Mouse (Mus musculus): ENCODE measurements around the gene Tcstv3. TPM values are rescaled to one million over a fixed set of nuclear protein-coding genes. Genes with fewer than 3 reads are reported as not detected.
A peak's percentile ranks its signal among the peaks of the same experiment; 100 is the strongest.
"Not testable (repeated sequence)": the region's sequence is repeated elsewhere in the genome, so short reads cannot be mapped to it uniquely, and the experiment has no call there.

The Tcstv3 gene
- polyA plus RNA-seq (2021) = not detected

DNA sequence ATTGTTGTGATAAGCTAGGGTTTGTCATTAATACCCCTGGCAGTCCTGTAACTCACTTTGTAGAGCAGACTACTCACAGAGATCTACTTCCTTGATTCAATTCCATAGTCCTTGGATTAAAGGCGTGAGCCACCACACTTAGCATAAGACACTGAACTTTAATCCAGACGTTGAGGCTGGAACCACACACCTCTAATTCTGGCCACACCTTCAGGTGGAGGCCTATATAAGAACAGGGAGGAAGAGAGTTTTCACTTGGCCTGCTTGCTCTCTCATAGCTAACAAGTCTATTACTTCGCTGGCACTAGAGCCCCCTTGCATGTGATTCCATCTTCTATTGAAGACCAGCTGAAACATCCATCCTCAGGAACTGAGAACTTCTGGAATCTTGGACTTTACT, at the start of gene Tcstv3:
TSS of gene Tcstv3 (plus strand) at position 301 of the 400 bp plus-strand sequence.
- H3K27me3 ChIP-seq; in situ Hi-C loops (cut with MboI; ENCODE audit: low pct_unique_long_range_greater_than_20kb); ATAC-seq; POLR2A ChIA-PET; DNase-seq (ENCODE audit: low read depth, low spot score); CTCF ChIA-PET: not testable (repeated sequence)

DNA sequence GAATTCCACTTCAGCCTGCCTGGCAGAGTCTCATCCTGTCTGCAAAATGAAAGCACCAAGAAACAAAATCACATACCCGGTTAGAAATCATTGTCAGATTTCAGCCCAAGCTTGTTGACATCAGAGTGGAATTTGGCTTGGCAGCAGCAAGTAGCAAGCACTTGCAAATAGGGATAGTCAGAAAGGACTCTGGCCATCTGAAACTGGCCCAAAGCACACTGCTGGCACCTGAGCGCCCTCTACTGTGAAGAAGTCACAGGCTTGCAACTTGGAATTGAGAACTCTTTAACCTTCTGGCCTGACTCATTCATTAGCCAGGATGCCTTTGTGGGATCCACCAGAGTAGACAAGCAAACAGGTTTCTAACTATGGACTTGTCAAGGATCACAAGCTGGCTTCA, 38.8 kb upstream of the Tcstv3 start:
- in situ Hi-C loops (cut with MboI; ENCODE audit: low pct_unique_long_range_greater_than_20kb); DNase-seq (ENCODE audit: low read depth, low spot score); CTCF ChIA-PET; H3K27me3 ChIP-seq; POLR2A ChIA-PET: not testable (repeated sequence)
- ATAC-seq = peak; percentile 44

DNA sequence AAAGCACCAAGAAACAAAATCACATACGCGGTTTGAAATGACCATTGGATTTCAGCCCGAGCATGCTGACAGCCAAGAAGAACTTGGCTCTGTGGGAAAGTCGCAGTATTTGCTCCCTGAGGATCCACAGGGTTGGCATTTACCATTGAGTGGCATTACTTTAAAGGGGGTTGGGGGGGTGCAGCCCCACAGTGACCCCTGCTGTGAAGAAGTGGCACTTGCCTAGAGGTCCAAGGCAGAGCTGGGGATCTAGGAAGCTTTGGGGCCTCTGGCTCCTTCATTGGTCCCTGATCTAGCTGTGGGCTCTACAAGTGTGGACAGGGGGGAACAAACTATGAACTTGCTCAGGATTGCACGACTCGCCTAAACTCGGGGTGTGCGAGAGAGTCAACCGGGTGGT, 37.9 kb upstream of the Tcstv3 start:
- no peak for DNase-seq (ENCODE audit: low read depth, low spot score)
- in situ Hi-C loops (cut with MboI; ENCODE audit: low pct_unique_long_range_greater_than_20kb) = no loop called here
- no peak for ATAC-seq
- ChIA-PET CTCF (no interaction called here), POLR2A (no interaction called here)
- TF ChIP-seq CTCF (IDR thresholded peaks at IDR 0.05) = no peak
- H3K27me3 ChIP-seq = no peaks in the 10 kb centered on the region

DNA sequence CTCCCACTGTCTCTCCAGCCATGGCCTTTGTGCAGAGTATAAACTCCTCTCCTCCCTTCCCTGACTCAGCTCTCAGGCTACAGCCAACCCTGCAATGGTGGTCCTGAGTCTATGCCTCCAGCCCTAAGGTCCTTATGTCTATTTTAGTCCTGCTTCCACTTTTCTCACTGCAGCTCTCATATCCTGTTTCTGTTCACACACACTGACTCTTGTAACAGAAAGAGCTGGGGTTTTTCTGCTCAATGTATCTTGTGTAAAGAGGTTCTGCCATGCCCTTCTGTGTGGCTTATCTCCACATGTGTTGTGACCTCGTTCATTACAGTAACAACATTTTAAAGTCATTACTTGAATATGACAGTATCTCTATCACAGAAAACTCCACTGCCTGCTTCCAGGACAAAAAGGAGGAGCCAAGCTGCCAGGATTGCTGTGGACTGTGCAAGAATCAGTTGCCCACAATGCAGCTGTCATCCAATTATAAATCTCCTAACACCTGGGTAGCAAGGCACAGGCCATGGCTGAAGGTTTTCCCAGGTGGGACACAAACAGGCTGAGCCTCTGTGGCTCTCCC, 17.3 kb upstream of the Tcstv3 start:
- TF ChIP-seq CTCF (IDR thresholded peaks at IDR 0.05) = no peak
- ChIA-PET POLR2A (no interaction called here), CTCF (no interaction called here)
- DNase-seq (ENCODE audit: low read depth, low spot score) = no peak
- H3K27me3 ChIP-seq = no peaks in the 10 kb centered on the region
- ATAC-seq = peak; percentile 35
- in situ Hi-C loops (cut with MboI; ENCODE audit: low pct_unique_long_range_greater_than_20kb) = no loop called here

DNA sequence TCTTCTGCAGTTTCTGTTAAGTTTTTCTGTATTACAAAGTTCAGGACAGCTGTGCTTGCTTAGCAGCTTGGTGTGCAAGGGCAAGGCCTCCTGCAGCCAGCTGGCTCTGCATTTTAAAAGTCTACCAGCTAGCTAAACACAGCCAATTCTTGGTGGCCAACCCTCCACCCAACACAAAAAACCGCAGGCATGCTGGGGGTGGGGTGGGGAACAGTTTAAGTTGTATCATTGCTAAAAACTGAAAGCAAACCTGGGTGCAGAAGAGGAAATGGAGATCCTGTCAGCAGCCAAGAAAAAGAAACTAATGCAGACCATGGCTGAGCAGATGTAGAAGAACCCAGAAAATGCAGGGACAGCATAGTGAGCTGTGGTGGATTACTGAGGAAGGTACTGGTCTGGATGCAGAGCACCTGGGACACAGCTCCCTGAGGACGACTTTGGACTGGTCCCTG, 16.7 kb upstream of the Tcstv3 start, which contains the start of gene BC147527:
TSS of gene BC147527 (plus strand) at position 402 of the 452 bp plus-strand sequence.
- peak; percentile 26 for ATAC-seq
- POLR2A ChIA-PET = no interaction called here
- in situ Hi-C loops (cut with MboI; ENCODE audit: low pct_unique_long_range_greater_than_20kb) = no loop called here
- no peak for DNase-seq (ENCODE audit: low read depth, low spot score)
- CTCF ChIA-PET = no interaction called here
- peaks cover 1% of the 10 kb centered on the region for H3K27me3 ChIP-seq
- TF ChIP-seq CTCF (IDR thresholded peaks at IDR 0.05) = no peak

DNA sequence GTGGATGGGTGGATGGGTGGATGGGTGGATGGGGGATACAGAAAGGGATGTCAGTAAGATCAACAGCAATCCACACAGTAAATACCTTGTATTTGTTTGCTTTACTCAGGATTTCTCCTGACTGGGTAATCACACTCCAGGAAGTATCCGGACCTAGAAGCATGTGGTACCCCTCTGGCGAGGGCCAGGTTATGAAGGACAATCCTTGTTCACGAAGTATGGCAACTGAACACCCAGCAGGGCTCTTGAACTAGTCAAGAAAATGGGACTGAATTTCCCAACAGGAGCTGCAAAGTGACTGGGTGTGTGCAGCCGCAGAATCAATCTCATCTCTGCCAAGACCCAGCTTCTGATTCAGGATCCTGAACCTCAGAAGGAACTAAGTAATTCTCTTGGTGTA, 15.8 kb upstream of the Tcstv3 start:
- ChIA-PET POLR2A (no interaction called here), CTCF (no interaction called here)
- in situ Hi-C loops (cut with MboI; ENCODE audit: low pct_unique_long_range_greater_than_20kb) = no loop called here
- DNase-seq (ENCODE audit: low read depth, low spot score) (no peak), ATAC-seq (no peak)
- TF ChIP-seq CTCF (IDR thresholded peaks at IDR 0.05) = no peak
- H3K27me3 ChIP-seq = peaks cover 7% of the 10 kb centered on the region

DNA sequence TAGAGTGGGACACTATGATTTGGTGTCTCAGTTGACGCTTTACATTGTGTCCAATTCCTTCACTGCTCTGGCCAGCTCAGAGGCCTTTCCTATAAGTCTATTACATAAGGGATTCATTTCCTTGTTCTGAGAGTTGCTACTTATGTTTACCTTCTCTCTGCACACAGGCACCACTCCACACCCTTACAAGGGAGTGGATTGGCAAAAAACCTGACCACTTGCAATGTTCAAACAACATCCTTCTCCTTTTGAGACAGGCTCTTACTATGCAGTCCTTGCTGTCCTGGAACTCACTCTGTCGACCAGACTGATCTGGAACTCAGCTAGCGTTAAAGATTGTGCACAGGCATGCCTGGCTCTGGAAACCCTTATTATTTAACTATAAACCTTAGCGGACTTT, 5.9 kb upstream of the Tcstv3 start:
- ChIA-PET CTCF (no interaction called here), POLR2A (no interaction called here)
- H3K27me3 ChIP-seq = no peaks in the 10 kb centered on the region
- TF ChIP-seq CTCF (IDR thresholded peaks at IDR 0.05) = no peak
- no peak for ATAC-seq
- in situ Hi-C loops (cut with MboI; ENCODE audit: low pct_unique_long_range_greater_than_20kb) = no loop called here
- DNase-seq (ENCODE audit: low read depth, low spot score) = no peak

DNA sequence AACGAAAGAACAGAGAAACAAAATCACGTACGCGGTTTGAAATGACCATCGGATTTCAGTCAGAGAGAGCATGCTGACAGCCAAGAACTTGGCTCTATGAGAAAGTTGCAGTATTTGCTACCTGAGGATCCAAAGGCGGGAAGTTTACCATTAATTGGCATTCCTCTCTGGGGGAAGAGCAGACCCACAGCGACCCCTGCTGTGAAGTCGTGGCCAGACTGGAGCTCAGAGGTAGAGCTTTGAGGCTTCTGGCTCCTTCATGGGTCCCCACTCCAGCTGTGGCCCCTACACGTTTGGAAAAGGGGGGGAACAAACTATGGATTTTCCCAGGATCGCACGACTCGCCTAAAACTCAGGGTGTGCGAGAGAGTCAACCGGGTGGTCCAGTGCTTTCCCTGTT, 3.1 kb upstream of the Tcstv3 start:
- ATAC-seq (no peak), DNase-seq (ENCODE audit: low read depth, low spot score) (no peak)
- CTCF ChIA-PET = no interaction called here
- in situ Hi-C loops (cut with MboI; ENCODE audit: low pct_unique_long_range_greater_than_20kb) = no loop called here
- H3K27me3 ChIP-seq = no peaks in the 10 kb centered on the region
- peak; percentile 77 for TF ChIP-seq CTCF (IDR thresholded peaks at IDR 0.05)
- POLR2A ChIA-PET = no interaction called here

DNA sequence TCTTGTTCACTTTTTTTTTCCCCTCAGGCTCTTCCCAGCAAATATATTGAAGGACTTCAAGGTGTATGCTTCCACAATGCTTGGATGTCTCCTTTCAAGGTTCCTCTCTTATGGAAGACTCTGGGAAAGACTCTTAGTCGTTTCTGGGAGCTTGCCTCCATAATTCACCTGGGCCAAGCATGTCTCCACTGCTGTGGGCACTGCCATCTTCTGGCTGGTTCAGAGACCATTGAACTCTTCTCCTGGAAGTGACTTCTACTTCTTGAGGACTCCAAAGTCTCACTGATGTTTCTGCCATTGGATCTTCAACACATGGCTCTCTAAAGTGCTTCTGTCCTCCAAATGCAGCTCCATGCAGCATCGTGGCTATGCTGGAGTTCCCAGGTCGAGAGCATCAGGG, 3.5 kb downstream of the Tcstv3 start:
- in situ Hi-C loops (cut with MboI; ENCODE audit: low pct_unique_long_range_greater_than_20kb) = no loop called here
- H3K27me3 ChIP-seq = no peaks in the 10 kb centered on the region
- TF ChIP-seq CTCF (IDR thresholded peaks at IDR 0.05) = no peak
- ATAC-seq = no peak
- DNase-seq (ENCODE audit: low read depth, low spot score) = no peak
- CTCF ChIA-PET = no interaction called here
- POLR2A ChIA-PET = no interaction called here

DNA sequence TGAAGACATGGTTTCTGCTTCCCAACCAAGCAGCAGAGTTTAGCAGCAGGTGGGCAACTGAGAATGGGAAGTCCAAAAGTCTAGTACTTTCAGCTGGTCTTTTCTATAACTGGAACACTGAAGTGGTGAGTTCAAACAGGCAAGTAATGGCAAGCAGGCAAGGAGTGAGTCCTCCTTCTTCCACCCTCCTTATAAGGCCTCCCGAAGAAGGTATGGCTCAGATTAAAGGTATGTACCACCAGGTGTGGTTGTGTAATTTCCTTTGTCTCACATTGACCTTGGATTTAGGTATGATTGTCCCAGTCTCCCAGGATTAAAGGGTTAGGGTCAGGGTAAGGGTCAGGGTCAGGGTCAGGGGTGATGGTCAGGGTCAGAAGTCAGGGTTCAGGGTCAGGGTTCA, 4.0 kb downstream of the Tcstv3 start:
- TF ChIP-seq CTCF (IDR thresholded peaks at IDR 0.05) = no peak
- ATAC-seq (no peak), DNase-seq (ENCODE audit: low read depth, low spot score) (no peak)
- CTCF ChIA-PET = no interaction called here
- in situ Hi-C loops (cut with MboI; ENCODE audit: low pct_unique_long_range_greater_than_20kb) = no loop called here
- POLR2A ChIA-PET = no interaction called here
- H3K27me3 ChIP-seq = no peaks in the 10 kb centered on the region

Other genes with a start within 250 kb of the Tcstv3 start
- gene Gm20767, start 176.6 kb upstream of the Tcstv3 start, polyA plus RNA-seq (2021) = 0.27 TPM
- gene Gm21818, start 144.4 kb upstream of the Tcstv3 start, polyA plus RNA-seq (2021) = not detected
- gene Gm21762, start 100.9 kb upstream of the Tcstv3 start, polyA plus RNA-seq (2021) = not detected
- not detected for gene Gm21731, start 77.8 kb upstream of the Tcstv3 start, polyA plus RNA-seq (2021)
- gene AF067061, start 53.8 kb upstream of the Tcstv3 start, polyA plus RNA-seq (2021) = 0.12 TPM
- gene BC147527, start 16.5 kb upstream of the Tcstv3 start, polyA plus RNA-seq (2021) = not detected

Data from Patski (cell line).